Mouse (Mus musculus) erythroid progenitor cell, adult 5-6 weeks (primary cell): ENCODE data around the gene Gm20441. TPM values are rescaled to one million over a fixed set of nuclear protein-coding genes. Genes with fewer than 3 reads are reported as not detected.

Experiments used
- ATAC-seq: replicated peaks from 2 replicates; pipeline ENCODE4 v1.8.0; 2016; ENCODE audit warnings: moderate number of reproducible peaks, mild to moderate bottlenecking, moderate TSS enrichment, inconsistent platforms; ENCODE audit not compliant: poor library complexity, low FRiP score, severe bottlenecking
- total RNA-seq, 2 experiments: library from RNA; stranded (forward) in 1 of 2; stranded (reverse) in 1 of 2; fragments of 150-400 nt in 1 of 2; fragments of 186-747, 209-891 nt in 1 of 2; gene quantifications; 2 replicates each; pipeline versions ENCODE4 v1.2.3 to v1.2.4; 2015 to 2017; ENCODE audit warnings: low replicate concordance in 2 of 2

Gm20441 gene
- total RNA-seq, 2 experiments from 2014 or later, result not detected

GRCm38 (mm10) chr10:75725449-75725848 is 55.3 kb downstream of the Gm20441 start:
- no peak for ATAC-seq

Other genes starting within 250 kb of the Gm20441 start
- not detected in 2 replicates for gene Lrrc75b, start 220.6 kb downstream of the Gm20441 start, total RNA-seq (2015; ENCODE audit: low replicate concordance)
- gene Lrrc75b, start 220.6 kb downstream of the Gm20441 start, total RNA-seq (2017; ENCODE audit: low replicate concordance), result not detected in 2 replicates
- not detected in 2 replicates for gene Ggt1, start 219.3 kb downstream of the Gm20441 start, total RNA-seq (2015; ENCODE audit: low replicate concordance)
- gene Ggt1, start 219.3 kb downstream of the Gm20441 start, total RNA-seq (2017; ENCODE audit: low replicate concordance), result not detected in 2 replicates
- gene Ggt5, start 191.6 kb downstream of the Gm20441 start, total RNA-seq (2015; ENCODE audit: low replicate concordance), result 1.1 TPM in 1 of 2 replicates, not detected in the other
- 0.39 TPM in 1 of 2 replicates, not detected in the other for gene Ggt5, start 191.6 kb downstream of the Gm20441 start, total RNA-seq (2017; ENCODE audit: low replicate concordance)
- gene Susd2, start 136.9 kb downstream of the Gm20441 start, total RNA-seq (2015; ENCODE audit: low replicate concordance), result 2.5 and 3.4 TPM in 2 replicates
- gene Susd2, start 136.9 kb downstream of the Gm20441 start, total RNA-seq (2017; ENCODE audit: low replicate concordance), result 2.1 and 2.3 TPM in 2 replicates
- gene Cabin1, start 16.6 kb downstream of the Gm20441 start, total RNA-seq (2015; ENCODE audit: low replicate concordance), result 108 and 136 TPM in 2 replicates
- gene Cabin1, start 16.6 kb downstream of the Gm20441 start, total RNA-seq (2017; ENCODE audit: low replicate concordance), result 115 and 143 TPM in 2 replicates
- gene Ddt, start 7.5 kb downstream of the Gm20441 start, total RNA-seq (2015; ENCODE audit: low replicate concordance), result 33.5 TPM in 1 of 2 replicates, not detected in the other
- not detected in 2 replicates for gene Ddt, start 7.5 kb downstream of the Gm20441 start, total RNA-seq (2017; ENCODE audit: low replicate concordance)
- 1.3 TPM in 1 of 2 replicates, not detected in the other for gene Gstt3, start 460 bp upstream of the Gm20441 start, total RNA-seq (2015; ENCODE audit: low replicate concordance)
- gene Gstt3, start 460 bp upstream of the Gm20441 start, total RNA-seq (2017; ENCODE audit: low replicate concordance), result 0.13 TPM in 1 of 2 replicates, not detected in the other
- 25.6 and 29.3 TPM in 2 replicates for gene Gstt1, start 17.6 kb upstream of the Gm20441 start, total RNA-seq (2015; ENCODE audit: low replicate concordance)
- gene Gstt1, start 17.6 kb upstream of the Gm20441 start, total RNA-seq (2017; ENCODE audit: low replicate concordance), result 18.0 and 25.6 TPM in 2 replicates
- not detected in 2 replicates for gene Gstt4, start 41.6 kb upstream of the Gm20441 start, total RNA-seq (2015; ENCODE audit: low replicate concordance)
- gene Gstt4, start 41.6 kb upstream of the Gm20441 start, total RNA-seq (2017; ENCODE audit: low replicate concordance), result not detected in 2 replicates
- 18.4 and 20.5 TPM in 2 replicates for gene Gstt2, start 56.5 kb upstream of the Gm20441 start, total RNA-seq (2015; ENCODE audit: low replicate concordance)
- 9.8 and 42.0 TPM in 2 replicates for gene Gstt2, start 56.5 kb upstream of the Gm20441 start, total RNA-seq (2017; ENCODE audit: low replicate concordance)
- gene Mif, start 79.3 kb upstream of the Gm20441 start, total RNA-seq (2015; ENCODE audit: low replicate concordance), result 49.4 and 54.9 TPM in 2 replicates
- 14.8 and 26.6 TPM in 2 replicates for gene Mif, start 79.3 kb upstream of the Gm20441 start, total RNA-seq (2017; ENCODE audit: low replicate concordance)
- gene Derl3, start 112.5 kb upstream of the Gm20441 start, total RNA-seq (2015; ENCODE audit: low replicate concordance), result not detected in 2 replicates
- gene Derl3, start 112.5 kb upstream of the Gm20441 start, total RNA-seq (2017; ENCODE audit: low replicate concordance), result not detected in 2 replicates
- gene Smarcb1, start 140.7 kb upstream of the Gm20441 start, total RNA-seq (2015; ENCODE audit: low replicate concordance), result 50.1 and 67.9 TPM in 2 replicates
- 32.1 and 39.3 TPM in 2 replicates for gene Smarcb1, start 140.7 kb upstream of the Gm20441 start, total RNA-seq (2017; ENCODE audit: low replicate concordance)
- gene Chchd10, start 152.2 kb upstream of the Gm20441 start, total RNA-seq (2015; ENCODE audit: low replicate concordance), result 101 and 127 TPM in 2 replicates
- gene Chchd10, start 152.2 kb upstream of the Gm20441 start, total RNA-seq (2017; ENCODE audit: low replicate concordance), result 40.2 and 60.3 TPM in 2 replicates
- gene Mmp11, start 155.5 kb upstream of the Gm20441 start, total RNA-seq (2015; ENCODE audit: low replicate concordance), result 0.72 TPM in 1 of 2 replicates, not detected in the other
- 0.68 TPM in 1 of 2 replicates, not detected in the other for gene Mmp11, start 155.5 kb upstream of the Gm20441 start, total RNA-seq (2017; ENCODE audit: low replicate concordance)
- 525 and 583 TPM in 2 replicates for gene Gm867, start 159.7 kb upstream of the Gm20441 start, total RNA-seq (2015; ENCODE audit: low replicate concordance)
- gene Gm867, start 159.7 kb upstream of the Gm20441 start, total RNA-seq (2017; ENCODE audit: low replicate concordance), result 86.0 and 101 TPM in 2 replicates
- gene Vpreb3, start 162.1 kb upstream of the Gm20441 start, total RNA-seq (2015; ENCODE audit: low replicate concordance), result 85.1 and 89.7 TPM in 2 replicates
- gene Vpreb3, start 162.1 kb upstream of the Gm20441 start, total RNA-seq (2017; ENCODE audit: low replicate concordance), result 31.5 and 39.7 TPM in 2 replicates
- gene Gm5134, start 173.6 kb upstream of the Gm20441 start, total RNA-seq (2015; ENCODE audit: low replicate concordance), result not detected in 2 replicates
- not detected in 2 replicates for gene Gm5134, start 173.6 kb upstream of the Gm20441 start, total RNA-seq (2017; ENCODE audit: low replicate concordance)